Mouse (Mus musculus) MN1 (cell line): Measurements from ENCODE around the gene Tas2r113.
"Not testable (repeated sequence)": the region's sequence is repeated elsewhere in the genome, so short reads cannot be mapped to it uniquely, and the experiment has no call there.

Experiments used
- DNase-seq: peaks from one replicate; pipeline ENCODE4 v3.0.0-alpha.2; 2016; ENCODE audit warnings: low spot score

Gene Tas2r113

DNA sequence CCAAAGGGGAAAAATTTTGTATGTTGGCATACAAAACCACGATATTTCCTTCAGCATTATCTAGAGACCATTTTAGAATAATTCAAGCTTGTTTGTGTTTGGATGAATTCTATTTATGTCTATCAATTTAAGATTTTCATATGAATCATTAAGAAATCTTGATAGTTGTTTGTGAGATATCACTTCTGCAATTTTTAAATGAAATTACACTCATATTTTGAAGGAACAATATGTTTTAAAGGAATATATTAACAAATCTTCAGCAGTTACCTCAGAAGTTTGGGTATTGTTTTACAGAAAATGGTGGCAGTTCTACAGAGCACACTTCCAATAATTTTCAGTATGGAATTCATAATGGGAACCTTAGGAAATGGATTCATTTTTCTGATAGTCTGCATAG is at the start of gene Tas2r113:
Gene Tas2r113, plus strand, starts transcription at position 301 of the 400 bp plus-strand sequence.
- DNase-seq, result no peak

DNA sequence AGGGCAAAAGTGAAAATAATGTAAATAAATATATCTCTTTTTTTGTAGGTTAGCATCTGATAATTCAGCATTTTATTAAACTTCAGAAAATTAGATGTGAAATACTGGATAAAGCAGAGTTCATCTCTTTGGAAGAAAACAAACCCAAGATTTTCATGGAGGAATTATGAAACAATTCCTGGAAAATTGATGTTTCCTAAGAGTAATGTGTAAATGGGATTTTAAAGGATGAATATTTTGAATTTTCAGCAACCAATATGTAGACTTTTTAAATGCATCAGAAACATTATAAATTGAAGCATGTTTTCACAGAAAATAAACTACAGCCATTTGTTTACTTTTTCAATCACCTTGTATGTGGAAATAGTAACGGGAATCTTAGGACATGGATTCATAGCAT is 46.0 kb upstream of the Tas2r113 start, which contains the start of gene Tas2r123:
Gene Tas2r123, plus strand, starts transcription at position 301 of the 400 bp plus-strand sequence.
- no peak for DNase-seq

DNA sequence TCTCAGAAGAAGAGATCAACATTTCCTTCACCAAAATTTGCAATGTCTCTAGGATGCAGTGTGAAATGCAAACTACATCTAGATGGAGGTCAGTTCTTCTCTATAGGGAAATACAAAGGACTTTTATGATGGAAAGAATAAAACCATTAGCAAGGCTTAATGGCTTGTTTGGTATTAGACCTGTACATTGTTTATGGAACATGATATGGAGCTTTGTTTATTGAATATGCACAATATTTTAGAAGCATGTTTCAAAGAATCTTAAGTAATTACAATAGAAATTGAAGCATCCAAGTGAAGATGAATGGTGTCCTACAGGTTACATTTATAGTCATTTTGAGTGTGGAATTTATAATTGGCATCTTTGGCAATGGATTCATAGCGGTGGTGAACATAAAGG is 37.7 kb upstream of the Tas2r113 start, which contains the start of gene Tas2r116:
Gene Tas2r116, plus strand, starts transcription at position 301 of the 400 bp plus-strand sequence.
- DNase-seq, result no peak

DNA sequence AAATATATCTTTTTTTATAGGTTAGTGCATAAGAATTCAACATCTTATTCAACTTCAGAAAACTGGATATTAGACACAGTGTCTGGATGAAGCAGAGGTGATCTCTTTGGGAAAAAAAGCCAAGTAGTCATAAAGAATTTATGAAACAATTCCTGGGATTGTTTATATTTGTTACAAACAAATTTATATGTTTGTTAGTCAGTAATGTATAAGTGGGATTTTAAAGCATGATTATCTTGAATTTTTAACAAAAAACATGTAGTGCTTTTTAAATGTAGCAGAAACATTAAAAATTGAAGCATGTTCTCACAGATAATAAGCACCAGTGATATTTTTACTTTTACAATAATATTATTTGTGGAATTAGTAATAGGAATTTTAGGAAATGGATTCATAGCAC is 25.1 kb upstream of the Tas2r113 start, which contains the start of gene Tas2r110:
Gene Tas2r110, plus strand, starts transcription at position 301 of the 400 bp plus-strand sequence.
- DNase-seq, result no peak

DNA sequence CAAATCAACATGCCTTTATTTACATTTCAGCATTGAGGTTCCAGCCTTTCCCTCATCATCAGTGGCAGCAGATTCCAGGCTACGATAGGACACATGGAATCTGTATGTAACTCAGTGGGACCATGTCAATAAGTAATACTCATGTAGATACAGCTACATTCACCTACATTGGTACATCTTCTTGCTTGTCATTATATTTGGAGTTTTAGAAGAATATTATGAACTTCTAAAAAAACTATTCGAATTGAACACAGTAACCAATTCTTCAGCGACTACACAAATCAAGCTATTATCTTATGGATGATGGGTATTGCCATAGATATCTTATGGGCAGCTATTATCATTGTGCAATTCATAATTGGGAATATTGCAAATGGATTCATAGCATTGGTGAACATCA is 16.5 kb downstream of the Tas2r113 start, which contains the start of gene Tas2r125:
Gene Tas2r125, plus strand, starts transcription at position 301 of the 400 bp plus-strand sequence.
- DNase-seq, result no peak

DNA sequence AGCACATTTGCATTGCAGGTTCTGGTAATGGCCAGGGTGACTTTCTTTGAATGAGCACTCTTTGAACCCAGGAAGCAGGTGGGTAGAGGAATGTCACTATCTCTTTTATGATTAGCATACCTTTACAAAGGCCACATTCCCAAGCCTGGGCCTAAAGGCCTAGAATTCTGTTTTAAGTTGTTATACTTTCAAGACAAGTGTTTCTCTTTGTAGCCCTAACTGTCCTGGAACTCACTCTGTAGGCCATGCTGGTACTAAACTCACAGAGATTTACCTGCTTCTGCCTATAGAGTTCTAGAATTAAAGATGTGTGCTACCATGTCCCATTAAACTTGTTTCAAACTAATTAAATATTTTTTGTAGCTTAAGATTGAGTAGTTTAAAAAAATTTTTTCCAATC is 48.6 kb downstream of the Tas2r113 start:
- not testable (repeated sequence) for DNase-seq
